Mouse (Mus musculus) embryo, embryonic 10.5 days (tissue): Measurements from ENCODE around the gene Snrpb.

ENCODE experiments used
- DNase-seq: peaks from one replicate; pipeline ENCODE4 v3.0.0-alpha.2; 2015; ENCODE audit warnings: low spot score

Snrpb gene

GRCm38 (mm10) chr2:130178706-130179506 is at the start of gene Snrpb:
TSS of gene Snrpb (minus strand) at chr2:130179403.
- peak; percentile 97 for DNase-seq

GRCm38 (mm10) chr2:130211581-130211980 is 32.4 kb upstream of the Snrpb start:
- DNase-seq: no peak

GRCm38 (mm10) chr2:130209636-130210035 is 30.4 kb upstream of the Snrpb start:
- DNase-seq: no peak

GRCm38 (mm10) chr2:130207996-130208395 is 28.8 kb upstream of the Snrpb start:
- no peak for DNase-seq

- no peak for DNase-seq
Observed at GRCm38 (mm10) chr2:130207376-130207775, 28.2 kb upstream of the Snrpb start.

GRCm38 (mm10) chr2:130200961-130201360 is 21.8 kb upstream of the Snrpb start:
- DNase-seq: no peak

- DNase-seq: no peak
Observed at GRCm38 (mm10) chr2:130194894-130195293, 15.7 kb upstream of the Snrpb start, which contains the start of gene Tmc2. TSS of gene Tmc2 (plus strand) at chr2:130195194.

GRCm38 (mm10) chr2:130188391-130188790 is 9.2 kb upstream of the Snrpb start:
- DNase-seq: no peak

- DNase-seq: no peak
Observed at GRCm38 (mm10) chr2:130179507-130180019, 360 bp upstream of the Snrpb start.

GRCm38 (mm10) chr2:130178381-130178705 is 860 bp downstream of the Snrpb start:
- DNase-seq: peak; percentile 60

GRCm38 (mm10) chr2:130176820-130177219 is 2.4 kb downstream of the Snrpb start:
- no peak for DNase-seq

- no peak for DNase-seq
Observed at GRCm38 (mm10) chr2:130171674-130172073, 7.5 kb downstream of the Snrpb start.

GRCm38 (mm10) chr2:130167861-130168260 is 11.3 kb downstream of the Snrpb start:
- peak; percentile 79 for DNase-seq

- DNase-seq: peak; percentile 52
Observed at GRCm38 (mm10) chr2:130166311-130167214, 12.6 kb downstream of the Snrpb start.

GRCm38 (mm10) chr2:130162701-130163100 is 16.5 kb downstream of the Snrpb start:
- DNase-seq: no peak

GRCm38 (mm10) chr2:130158088-130158437 is 21.1 kb downstream of the Snrpb start:
- no peak for DNase-seq

- no peak for DNase-seq
Observed at GRCm38 (mm10) chr2:130157231-130158087, 21.7 kb downstream of the Snrpb start.

- DNase-seq: no peak
Observed at GRCm38 (mm10) chr2:130155851-130156250, 23.4 kb downstream of the Snrpb start.

GRCm38 (mm10) chr2:130155171-130155570 is 24.0 kb downstream of the Snrpb start:
- no peak for DNase-seq

GRCm38 (mm10) chr2:130146089-130146668 is 33.0 kb downstream of the Snrpb start:
- DNase-seq: no peak

- DNase-seq: no peak
Observed at GRCm38 (mm10) chr2:130144703-130145324, 34.4 kb downstream of the Snrpb start.
